Mouse (Mus musculus): Measurements from ENCODE around the gene Wfdc1.

The Wfdc1 gene

DNA sequence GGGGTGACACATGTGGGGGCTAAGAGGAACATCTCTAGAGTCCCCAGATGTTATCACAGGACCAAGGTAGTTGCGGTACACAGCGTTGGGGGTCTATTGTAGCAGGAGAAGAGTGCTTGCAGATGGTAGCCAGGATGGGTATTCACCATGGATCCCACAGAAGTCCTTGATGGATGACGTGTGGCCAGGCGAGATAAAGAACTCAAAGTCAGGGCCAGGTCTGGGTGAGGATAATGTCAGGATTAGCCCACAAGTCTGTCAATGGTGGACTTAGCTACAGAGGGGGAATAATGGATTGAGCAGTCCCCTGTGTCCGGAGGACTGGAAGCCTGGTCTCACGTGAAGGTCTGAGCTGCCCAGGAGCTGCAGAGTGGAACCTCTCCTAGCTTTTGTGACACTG lies 58.4 kb downstream of the Wfdc1 start:
- ATAC-seq (ENCODE audit: insufficient number of reproducible peaks, low FRiP score, low TSS enrichment), result no peak

GRCm38 (mm10) chr8:119727093-119727492 lies 60.9 kb downstream of the Wfdc1 start:
- no peak for ATAC-seq (ENCODE audit: insufficient number of reproducible peaks, low FRiP score, low TSS enrichment)

DNA sequence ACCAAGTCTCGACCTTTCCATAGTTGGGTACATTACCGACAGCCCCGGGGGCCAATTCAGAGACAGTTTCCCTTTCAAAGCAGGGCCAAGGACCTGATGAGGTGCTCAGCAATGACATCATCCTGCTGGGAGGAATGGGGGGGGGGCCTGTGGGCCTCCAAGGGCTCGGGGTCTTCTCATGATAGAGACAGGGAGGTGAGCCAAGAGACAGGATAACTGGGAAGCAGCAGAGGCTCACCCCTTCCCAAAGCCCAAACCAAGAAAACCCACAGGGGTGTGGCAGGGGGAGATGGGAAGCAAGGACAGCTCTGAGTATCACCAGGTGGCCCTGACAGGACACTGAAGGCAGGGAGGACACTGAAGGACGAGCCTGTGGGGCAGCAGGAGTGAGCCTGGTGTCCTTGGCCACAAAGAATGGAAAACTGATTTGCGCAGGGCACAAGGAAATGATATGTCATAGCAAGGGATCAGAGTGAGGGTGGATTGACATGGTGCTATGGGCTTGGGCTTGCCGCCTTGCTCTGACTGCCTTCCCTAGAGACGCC lies 62.3 kb downstream of the Wfdc1 start:
- ATAC-seq (ENCODE audit: insufficient number of reproducible peaks, low FRiP score, low TSS enrichment), result no peak

DNA sequence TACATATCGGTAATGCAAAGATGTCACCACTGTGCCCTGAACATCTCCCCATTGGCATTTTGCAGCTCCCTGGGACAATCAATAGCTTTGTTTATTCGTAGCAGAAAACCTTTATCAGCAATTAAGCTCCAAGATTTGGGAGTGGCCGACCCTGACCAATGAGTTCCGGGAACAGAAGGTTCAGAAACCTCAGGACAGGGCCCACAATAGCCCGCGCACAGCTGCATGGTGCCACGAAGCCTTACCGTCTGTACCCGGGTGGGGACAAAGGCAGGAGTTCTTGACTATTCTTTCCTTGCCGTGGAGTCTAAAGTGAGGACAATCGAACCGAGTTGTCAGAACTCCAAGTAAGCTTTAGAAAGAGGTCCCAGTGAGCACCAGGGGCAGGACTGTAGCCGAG lies 65.9 kb downstream of the Wfdc1 start:
- ATAC-seq (ENCODE audit: insufficient number of reproducible peaks, low FRiP score, low TSS enrichment), result no peak

- ATAC-seq (ENCODE audit: insufficient number of reproducible peaks, low FRiP score, low TSS enrichment), result no peak
Measured at GRCm38 (mm10) chr8:119736348-119736917, 70.3 kb downstream of the Wfdc1 start.

GRCm38 (mm10) chr8:119737093-119737900 lies 71.1 kb downstream of the Wfdc1 start:
- ATAC-seq (ENCODE audit: insufficient number of reproducible peaks, low FRiP score, low TSS enrichment), result no peak

All from cerebellum, adult (tissue).